Mouse (Mus musculus): ENCODE data around the gene Akap5.

Akap5 gene

DNA sequence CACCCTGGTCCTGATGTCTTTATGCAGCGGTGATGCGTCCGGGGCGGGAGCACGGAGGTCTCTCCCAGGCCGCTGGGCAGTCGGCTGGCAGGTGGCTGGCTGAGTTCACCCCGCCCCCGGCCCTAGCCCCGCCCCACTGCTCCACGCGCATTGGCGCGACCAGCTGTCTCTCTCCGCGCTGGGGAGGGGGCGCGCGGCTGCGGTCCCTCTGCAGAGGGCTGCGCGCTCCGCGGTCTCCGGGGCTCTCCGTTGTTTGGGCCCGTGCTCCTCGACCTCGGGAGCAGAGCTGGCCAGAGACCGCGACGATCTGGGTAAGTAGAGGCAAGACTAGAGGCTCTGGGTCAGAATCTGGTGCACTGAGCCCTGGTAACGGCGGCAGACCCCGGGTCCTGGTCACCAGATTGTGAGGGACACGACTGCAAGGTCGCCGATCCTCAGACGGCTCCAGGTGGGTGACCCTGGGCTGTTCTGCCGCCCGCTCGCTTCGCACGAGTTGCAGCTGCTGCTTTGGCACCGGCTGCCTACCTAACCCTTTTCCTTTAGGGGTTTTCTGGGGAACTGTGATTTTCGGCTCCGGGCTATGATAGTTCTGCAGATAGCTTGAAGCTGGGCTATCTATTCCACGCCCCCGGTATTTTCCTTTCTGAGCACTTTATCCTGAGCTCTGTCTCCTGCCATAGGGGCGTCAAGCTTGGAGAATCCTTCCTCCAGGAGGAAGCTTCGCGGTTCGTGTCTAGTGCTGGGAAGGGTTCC, at the start of gene Akap5:
Gene Akap5, plus strand, starts transcription at position 213 of the 753 bp plus-strand sequence.
- DNase-seq (ENCODE audit: low read depth, low spot score): no peak

DNA sequence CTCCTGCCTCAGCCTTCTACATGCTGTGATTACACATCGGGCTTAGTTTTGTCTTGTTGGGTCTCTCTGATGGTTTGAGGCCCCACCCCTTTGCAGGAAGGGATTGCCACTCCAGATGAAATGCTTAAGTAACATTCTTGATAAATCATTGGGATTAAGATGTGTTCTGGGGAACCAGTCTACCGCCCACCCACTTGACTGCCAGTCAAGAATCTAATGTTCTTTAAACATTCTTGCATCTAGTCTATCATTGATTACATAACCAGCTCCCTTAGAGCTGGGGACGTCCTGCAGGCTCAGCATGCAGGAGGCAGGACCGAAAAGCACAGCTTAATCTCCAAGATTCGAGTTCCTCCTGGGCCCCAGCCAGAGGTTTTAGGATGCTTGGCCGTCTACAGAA, 46.5 kb upstream of the Akap5 start:
- no peak for DNase-seq (ENCODE audit: low read depth, low spot score)

DNA sequence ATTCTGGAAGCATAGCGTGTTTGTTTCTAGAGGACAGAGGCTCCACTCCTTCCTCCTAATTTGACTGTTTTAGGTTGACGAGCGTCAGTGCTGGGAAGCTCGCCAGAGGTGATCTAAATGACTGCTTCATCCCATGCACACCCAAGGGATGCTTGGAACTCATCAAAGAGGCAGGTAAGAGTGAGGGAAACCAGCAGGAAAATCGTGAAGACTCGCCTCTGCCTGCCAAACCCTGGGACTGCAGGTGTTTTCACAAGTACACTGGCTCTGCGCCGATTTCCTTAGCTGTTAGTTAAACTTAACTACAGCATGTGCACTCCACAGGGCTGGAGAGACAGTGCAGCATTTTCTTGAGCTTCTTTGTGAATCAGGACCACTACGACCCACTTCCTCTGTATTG, 44.1 kb upstream of the Akap5 start:
- no peak for DNase-seq (ENCODE audit: low read depth, low spot score)

DNA sequence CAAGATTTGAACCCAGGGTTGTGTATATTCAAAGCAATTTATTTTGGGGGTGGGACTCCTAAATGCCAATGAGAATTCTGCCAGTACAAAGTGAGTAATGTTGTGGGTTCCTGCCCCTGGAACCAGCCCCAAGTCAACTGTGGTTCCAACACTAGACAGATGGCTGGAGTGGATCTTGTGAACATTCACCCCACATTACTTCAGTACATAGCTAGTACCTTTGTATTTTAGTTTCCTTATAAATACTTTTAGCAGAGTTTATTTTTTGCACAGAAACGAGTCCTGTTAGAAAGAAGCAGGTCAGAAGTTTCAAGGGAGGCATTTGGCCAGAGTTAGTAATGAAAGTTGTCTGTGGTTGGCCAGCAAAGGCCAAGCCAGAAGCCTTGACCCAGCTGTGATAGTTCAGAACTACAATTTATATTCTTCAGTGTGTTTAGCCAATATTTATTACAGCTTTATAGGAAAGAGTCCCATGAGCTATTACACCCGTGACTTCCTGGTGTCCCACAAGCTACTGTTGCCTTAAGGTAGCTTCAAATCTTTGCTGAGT, 43.5 kb upstream of the Akap5 start:
- no peak for DNase-seq (ENCODE audit: low read depth, low spot score)

DNA sequence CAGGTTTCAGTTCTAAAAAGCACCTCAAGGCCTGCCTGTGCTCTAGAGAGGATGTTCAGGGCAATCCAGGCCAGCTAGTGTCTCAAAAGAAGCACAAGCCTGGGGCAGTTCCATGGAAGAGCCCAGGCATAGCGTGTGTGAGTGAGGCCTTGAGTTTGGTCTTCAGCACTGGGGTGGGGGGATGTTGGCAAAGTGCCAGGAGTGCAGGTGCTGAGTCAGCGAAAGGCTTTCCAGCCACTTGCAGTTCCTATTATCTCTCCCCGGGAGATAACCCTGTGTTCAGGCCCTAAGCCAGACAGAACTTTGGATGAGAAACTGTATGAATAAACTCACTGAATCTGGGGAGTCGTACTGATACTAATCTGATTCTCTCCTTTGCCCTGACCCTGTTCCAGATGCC, 42.6 kb upstream of the Akap5 start:
- no peak for DNase-seq (ENCODE audit: low read depth, low spot score)

DNA sequence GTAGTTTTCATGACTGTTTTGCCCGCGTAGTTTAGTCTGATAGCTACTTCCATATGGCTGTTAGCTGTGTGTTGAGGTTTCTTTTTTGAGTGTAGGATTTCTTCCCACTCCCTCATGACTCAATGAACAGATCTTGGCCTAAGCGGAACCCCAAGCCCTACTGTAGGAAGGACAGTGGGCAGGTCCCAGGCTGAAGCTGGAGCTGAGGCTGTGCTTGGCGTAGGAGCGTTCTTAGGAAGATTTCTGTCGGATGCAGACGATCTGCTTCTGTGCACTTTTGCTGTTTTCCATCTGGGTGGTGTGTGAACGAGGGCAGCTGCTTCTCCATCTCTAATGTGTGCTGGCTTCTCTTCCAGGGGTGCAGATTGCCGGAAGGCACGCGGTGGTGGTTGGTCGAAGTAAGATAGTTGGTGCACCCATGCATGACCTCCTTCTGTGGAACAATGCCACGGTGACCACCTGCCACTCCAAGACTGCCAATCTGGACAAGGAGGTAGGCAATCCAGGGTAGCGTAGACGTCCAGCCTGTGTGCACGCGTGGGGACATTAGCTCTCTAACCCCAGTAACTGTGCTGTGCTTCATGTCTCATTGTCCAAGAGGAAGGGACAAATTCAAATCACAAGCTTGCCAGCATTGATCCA, 42.0 kb upstream of the Akap5 start:
- no peak for DNase-seq (ENCODE audit: low read depth, low spot score)

DNA sequence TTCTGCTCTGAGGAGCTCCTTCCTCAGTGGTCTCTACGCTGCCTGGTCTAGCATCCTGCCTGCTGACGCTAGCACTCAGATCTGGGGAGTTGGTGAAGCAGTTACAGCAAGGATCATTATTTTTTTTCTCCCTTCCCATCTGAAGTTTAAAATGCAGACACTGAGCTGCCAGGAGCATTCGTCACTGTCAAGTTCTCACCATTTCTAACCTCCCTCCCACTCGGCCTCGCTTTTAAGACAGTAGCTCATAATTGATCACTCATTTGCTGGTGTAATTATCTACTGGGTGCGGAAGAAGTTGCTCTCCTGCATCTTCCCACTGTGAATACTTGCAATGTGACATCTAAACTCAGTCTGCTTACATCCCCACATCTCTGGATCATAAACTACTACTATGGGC, 39.3 kb upstream of the Akap5 start:
- DNase-seq (ENCODE audit: low read depth, low spot score): no peak

DNA sequence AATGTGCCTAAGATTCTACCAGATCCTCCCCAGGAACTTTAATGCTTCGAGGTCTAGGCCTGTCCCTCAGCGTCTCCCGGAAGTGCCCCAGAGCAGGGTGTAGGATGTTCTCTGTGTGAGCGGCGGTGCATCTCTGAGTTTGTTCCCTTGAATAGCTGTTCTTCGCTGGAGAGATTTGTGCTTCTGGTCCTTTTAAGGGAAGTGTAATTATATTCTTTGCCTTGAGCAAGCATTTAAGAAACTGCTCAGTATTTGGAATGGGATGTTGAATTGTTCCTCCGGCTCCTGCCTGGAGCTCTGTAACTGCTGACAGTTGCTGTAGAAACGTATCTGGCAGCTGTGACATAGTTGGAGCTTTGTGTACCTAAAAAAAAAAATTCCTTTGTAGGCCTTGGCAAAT, 36.7 kb upstream of the Akap5 start:
- DNase-seq (ENCODE audit: low read depth, low spot score): no peak

DNA sequence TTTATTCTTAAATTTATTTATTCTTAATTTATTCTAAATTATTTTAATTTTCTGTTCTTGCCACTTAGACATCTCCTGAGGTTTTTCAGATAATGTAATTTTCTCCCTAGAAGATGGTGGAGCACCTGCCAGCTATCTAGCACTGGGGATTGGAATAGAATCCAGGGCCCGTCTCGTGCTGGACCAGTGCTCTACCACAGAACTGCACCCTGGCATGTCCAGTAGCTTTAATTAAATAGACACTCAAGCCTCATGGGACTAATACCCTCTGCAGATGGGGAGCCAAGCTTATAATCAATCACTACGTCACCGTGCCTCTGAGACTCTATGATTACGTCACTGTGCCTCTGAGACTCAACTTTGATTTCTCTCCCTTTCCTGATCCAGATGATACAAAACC, 36.2 kb upstream of the Akap5 start:
- DNase-seq (ENCODE audit: low read depth, low spot score): no peak

DNA sequence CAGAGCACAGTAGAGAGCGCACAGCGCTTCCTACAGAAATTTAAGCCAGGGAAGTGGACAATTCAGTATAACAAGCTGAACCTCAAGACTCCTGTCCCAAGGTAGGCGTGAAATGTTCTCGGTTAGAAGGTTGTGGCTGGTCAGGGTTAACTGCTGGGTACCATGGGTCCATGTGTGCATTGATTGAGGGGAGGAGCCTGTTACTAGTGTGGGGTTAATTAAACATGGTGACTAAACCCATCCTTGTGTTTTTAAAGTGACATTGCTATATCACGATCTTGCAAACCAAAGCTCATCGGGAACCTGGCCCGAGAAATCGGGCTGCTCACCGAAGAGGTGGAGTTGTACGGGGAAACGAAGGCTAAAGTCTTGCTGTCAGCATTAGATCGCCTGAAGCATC, 35.3 kb upstream of the Akap5 start:
- no peak for DNase-seq (ENCODE audit: low read depth, low spot score)

DNA sequence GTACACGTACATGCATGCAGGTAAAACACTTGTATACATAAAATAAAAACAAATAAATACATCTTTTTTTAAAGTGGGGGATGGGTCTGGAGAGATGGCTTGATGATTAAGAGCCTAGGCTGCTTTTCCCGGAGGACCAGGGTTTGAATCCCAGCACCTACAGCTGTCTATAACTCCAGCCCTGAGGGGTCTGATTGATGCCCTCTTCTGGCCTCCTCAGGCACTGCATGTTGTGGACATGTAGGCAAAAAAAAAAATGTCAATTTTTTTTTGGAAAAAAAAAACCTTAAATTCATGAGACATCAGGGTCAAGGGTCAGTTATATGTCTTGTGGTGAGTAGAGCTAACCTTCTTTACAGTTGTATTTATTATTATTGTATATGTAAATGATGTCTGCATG, 34.4 kb upstream of the Akap5 start:
- DNase-seq (ENCODE audit: low read depth, low spot score): no peak

DNA sequence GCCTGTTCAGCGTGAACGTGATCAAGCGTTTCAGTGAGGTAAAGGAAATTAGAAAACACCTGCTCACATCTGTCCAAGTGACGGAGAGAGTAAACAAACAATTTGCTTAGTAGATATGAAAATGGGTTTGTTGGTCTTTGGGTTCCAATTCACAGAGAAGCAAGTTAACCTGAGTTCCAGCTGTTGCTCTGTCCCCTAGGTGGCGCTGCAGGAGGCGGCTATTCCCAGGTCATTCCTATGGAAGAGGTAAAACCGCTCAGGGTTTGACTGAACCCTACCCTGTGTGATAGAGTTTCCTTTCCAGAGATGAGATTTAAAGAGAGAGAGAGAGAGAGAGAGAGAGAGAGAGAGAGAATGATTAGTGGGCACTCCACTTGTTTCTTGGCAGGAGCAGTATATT, 31.5 kb upstream of the Akap5 start:
- DNase-seq (ENCODE audit: low read depth, low spot score): peak; percentile 32

DNA sequence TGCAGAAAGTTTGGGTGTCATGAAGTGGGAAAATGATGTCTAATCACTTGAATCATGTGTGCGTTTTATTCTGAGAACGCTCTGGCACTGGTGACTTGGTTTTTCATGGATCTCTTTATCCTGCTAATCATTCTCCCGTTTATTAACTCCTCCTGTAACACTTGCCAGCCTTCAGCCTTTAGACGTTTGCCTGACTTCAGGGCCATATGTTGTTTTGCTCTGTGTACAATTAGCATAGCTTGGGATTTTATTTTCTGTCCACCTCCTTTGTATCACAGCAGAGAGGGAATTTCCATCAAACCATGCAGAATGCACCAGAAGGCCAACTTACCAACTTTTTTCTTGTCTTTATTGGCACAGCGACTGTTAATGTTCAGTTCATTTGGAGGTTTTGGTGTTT, 26.9 kb upstream of the Akap5 start:
- no peak for DNase-seq (ENCODE audit: low read depth, low spot score)

DNA sequence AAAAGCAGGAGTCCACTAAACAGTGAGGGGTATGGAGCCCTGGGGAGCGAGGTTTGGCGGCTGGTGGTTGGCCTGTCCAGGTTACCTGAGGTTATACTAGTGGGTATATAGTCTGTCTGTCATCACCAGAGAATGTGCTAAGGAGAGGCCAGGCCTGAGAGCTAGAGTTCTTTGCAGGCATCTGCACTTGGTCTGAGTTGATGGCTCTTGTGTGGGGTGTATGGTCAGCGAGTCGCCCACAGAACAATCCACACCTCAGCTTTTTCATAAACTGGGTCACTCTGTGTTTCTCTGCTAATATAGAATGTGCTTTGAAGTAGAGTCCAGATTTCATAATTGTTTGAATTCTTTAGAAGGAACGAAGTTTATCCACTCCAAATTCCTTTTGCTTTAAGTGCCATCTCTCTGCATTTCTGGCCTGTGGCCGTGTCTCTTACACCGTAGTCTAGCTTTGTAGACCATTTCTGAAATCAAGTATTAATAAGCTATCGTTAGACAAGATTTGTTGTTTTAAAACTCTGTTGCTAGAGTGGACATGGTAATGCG, 25.3 kb upstream of the Akap5 start:
- no peak for DNase-seq (ENCODE audit: low read depth, low spot score)

DNA sequence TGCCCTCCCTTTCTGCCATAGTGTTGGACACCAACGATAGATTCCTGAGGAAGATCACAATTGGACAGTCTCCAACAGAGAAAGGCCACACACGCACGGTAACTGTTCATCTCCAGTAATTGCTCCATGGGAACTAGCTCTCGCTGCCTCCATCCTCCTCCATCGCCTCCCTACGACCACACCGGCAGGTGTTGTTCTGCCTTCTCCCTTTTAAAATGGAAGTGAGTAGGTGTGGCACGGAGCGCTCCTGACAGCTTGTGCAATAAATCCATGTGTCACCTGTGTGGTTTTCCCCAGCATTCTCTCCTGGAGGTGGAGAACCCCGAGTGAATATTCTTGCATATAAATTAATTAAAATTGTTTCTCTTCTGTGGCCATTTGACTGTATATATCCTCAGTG, 24.3 kb upstream of the Akap5 start:
- DNase-seq (ENCODE audit: low read depth, low spot score): no peak

DNA sequence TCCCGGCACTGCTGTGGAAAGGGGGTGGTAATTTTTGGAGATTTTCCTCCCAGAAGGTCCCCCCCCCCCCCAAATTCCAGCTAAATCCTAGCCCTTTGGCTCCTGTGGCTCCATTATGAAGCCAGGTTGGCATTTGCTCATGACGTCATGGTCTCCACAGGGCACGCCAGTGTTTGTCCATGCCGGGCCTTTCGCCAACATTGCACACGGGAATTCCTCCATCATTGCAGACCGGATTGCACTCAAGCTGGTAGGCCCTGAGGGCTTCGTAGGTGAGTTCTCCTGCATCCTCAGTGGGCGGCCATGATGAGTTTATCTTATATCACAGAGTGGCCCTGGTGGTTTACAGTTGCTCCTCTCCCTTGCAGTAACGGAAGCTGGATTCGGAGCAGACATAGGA, 21.2 kb upstream of the Akap5 start:
- no peak for DNase-seq (ENCODE audit: low read depth, low spot score)

DNA sequence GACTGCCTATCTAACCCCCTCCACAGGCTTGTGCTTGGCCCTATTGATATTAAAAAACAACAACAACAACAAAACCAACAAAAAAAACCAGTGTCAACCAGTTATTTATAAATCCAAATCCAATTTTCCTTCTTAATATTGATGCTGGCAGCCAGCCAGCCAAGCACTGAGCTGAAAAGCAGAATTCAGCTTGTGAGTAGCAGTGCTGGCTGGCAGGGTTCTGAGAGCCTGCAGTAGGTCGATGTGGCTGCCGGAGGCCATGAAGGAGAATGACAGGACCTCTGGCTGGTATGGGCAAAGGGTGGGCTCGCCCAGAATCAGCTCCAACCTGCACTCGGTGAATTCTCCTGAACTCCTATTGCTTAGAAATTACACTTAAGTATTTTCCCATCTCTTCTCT, 20.5 kb upstream of the Akap5 start:
- DNase-seq (ENCODE audit: low read depth, low spot score): no peak

DNA sequence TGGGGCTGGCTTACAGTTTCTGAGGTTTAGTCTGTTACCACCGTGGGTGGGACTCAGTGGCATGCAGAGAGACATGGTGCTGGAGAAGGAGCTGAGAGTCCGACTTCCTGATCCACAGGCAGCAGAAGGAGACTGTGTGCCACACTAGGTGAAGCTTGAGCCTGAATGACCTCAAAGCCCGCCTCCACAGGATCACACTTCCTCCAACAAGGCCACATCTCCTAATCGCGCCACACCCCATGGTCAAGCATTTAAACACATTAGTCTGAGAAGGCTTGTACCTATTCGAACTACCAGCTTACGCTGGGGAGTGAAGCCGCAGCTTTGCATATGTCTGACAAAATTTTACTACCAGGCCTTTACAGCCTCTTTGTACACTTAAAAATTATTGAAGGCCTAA, 19.6 kb upstream of the Akap5 start:
- no peak for DNase-seq (ENCODE audit: low read depth, low spot score)

DNA sequence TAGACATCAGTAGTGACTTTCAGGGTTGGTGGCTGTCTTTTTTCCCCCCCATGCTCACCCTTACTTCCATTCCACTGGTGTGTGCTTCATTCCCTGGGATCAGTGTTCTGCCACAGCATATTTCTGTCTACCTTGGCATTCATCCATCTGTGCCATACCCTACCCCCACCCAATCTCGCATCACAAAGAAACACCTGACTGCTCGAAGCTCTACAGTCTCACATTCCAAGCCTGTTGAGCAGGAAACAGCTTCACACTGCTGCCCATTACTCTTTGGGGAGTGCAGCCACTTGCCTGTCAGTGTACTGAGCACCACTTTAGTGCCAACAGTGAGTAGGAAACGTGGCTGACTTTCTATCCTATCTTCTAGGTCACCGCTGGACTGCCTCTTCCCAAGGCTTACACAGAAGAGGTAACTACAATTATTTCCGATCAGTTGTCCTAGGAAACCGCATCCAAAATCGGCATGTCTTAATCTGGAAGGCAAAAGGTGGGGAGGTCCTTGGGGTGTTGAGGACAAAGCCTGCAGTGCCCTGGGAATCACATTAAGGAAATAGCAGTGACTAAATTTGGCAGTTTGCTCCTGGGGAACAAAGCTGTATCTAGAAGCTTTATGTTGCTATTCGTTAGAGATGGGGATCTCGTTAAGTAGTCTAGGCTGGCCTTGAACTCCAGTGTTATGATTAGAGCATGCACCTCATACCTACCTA, 17.7 kb upstream of the Akap5 start:
- DNase-seq (ENCODE audit: low read depth, low spot score): no peak

DNA sequence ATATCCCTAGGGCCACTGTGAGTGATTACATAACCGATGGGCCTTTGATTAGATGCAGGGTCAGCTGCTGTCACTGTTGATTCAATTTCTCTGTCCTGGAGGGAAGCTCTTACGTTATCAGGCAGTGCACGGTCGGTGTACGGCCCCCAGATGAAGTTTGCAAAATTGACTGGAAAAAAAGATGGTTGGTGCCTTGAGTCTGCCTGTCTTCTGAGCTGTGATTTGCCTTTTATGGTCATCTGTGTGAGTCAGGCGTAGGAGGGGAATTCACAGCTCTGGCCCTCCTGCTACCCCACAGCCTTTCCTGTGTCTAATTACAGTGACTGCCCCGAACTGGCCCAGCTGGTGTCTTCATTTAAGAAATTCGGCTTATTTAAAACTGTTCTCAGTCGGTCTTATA, 16.7 kb upstream of the Akap5 start:
- no peak for DNase-seq (ENCODE audit: low read depth, low spot score)

DNA sequence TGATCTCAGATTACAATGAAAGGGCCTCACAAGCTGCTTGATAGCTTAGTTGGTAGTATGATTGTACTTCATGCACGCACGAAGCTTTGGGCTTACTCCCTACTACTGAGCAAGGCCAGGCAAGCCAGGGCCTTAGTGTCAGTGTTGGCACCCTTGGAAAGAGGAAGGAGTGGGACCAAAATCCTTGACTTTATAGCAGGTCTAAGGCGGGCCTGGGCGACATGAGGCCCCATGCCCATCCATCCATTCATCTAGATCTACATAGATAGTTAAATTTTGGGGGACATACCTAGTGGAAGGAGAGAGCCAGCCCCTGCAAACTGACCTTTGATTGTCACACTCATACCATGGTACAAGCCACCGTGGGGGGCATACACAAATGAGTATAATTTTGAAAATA, 16.3 kb upstream of the Akap5 start:
- no peak for DNase-seq (ENCODE audit: low read depth, low spot score)

DNA sequence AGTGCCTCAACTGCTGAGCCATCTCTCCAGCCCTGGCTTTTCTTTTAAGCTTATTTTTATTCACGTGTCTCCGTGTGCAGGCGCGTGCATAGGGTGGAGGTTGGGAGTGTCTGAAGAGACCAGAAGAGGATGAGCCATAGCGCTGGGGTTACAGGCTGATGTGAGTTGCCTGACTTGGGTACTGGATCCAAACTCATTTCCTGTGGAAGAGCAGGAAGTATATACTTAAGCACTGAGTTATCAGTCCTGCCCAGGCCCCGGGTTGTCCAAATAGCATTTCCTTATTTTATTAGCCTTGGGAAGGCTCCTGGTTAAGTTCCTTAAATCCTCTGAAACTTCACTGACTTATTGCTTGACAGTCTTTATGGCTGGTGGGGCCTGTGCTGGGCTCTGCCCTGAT, 14.7 kb upstream of the Akap5 start:
- DNase-seq (ENCODE audit: low read depth, low spot score): no peak

Measured in retina, adult 2 months (tissue).